Mouse (Mus musculus) kidney, adult 2 months (tissue): Measurements from ENCODE around the gene Nav3.

Source experiments
- CTCF ChIP-seq: fragments of 200-500 bp; conservative IDR thresholded peaks from 2 replicates; pipeline ENCODE4 v1.5.1; 2011; ENCODE audit warnings: low read depth, mild to moderate bottlenecking, control low read depth, low read length, moderate library complexity, mixed read lengths; ENCODE audit not compliant: insufficient read depth, insufficient read length
- POLR2A ChIP-seq: fragments of 200-500 bp; IDR thresholded peaks from one replicate; pipeline ENCODE4 v1.6.1; 2011; ENCODE audit warnings: low read depth, low read length, control low read depth

- TF ChIP-seq CTCF: no peak
- no peak for TF ChIP-seq POLR2A
These were observed 691.4 kb downstream of the Nav3 start for GRCm38 (mm10) chr10:109764412-109765101.
